Mouse (Mus musculus): Measurements from ENCODE around the gene Olfr340.

DNA sequence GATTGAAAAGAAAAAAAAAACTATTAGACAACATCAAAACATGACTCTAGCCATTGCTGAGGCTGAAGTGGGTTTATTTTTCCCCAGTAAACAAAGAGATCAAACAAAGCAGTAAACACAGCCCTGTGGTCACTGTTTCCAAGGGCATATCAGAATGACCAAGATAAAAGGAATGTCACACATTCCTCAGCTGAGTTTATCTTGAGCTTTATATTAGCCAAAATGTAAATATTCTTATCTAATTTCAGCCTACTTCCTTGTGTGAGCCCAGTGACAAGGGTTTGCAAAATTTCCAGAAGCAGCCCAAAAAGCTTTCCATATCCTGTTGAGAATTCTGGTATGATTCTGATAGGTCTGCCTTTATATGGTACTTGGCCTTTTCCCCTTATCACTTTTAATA, 21.2 kb downstream of the Olfr340 start:
- TF ChIP-seq GATA1 (IDR thresholded peaks at IDR 0.05; ENCODE audit: low read length) = no peak
- no peak for TF ChIP-seq TAL1 (IDR thresholded peaks at IDR 0.05; ENCODE audit: low read length)

All from erythroblast, embryonic 14.5 days (primary cell).